Mouse (Mus musculus) midbrain, embryonic 12.5 days (tissue): ENCODE measurements around the gene Gm10031. TPM values are rescaled to one million over a fixed set of nuclear protein-coding genes. Genes with fewer than 3 reads are reported as not detected.
A peak's percentile ranks its signal among the peaks of the same experiment; 100 is the strongest.
"Not testable (repeated sequence)": the region's sequence is repeated elsewhere in the genome, so short reads cannot be mapped to it uniquely, and the experiment has no call there.

Source experiments
- ATAC-seq: fragments of 200-750 bp; cut with Nextera tagmentation; 2 replicates; pipeline ENCODE4 v1.8.0; 2017; ENCODE audit warnings: low read depth, moderate TSS enrichment, moderate library complexity; ENCODE audit not compliant: low FRiP score
- H3K27ac ChIP-seq: fragments of 300-500 bp; sonication (generic); replicated peaks from 2 replicates; pipeline ENCODE4 v1.5.1; 2016; ENCODE audit warnings: mild to moderate bottlenecking
- H3K27me3 ChIP-seq: fragments of 300-500 bp; sonication (generic); 2 replicates; pipeline ENCODE4 v1.6.1; 2016; ENCODE audit warnings: mild to moderate bottlenecking
- H3K36me3 ChIP-seq: fragments of 300-500 bp; sonication (generic); 2 replicates; pipeline ENCODE4 v1.6.1; 2016
- H3K4me1 ChIP-seq: fragments of 300-500 bp; sonication (generic); 2 replicates; pipeline ENCODE4 v1.6.1; 2016
- H3K4me2 ChIP-seq: fragments of 300-500 bp; sonication (generic); replicated peaks from 2 replicates; pipeline ENCODE4 v1.6.1; 2016; ENCODE audit warnings: mild to moderate bottlenecking, moderate library complexity
- H3K4me3 ChIP-seq: fragments of 300-500 bp; sonication (generic); 2 replicates; pipeline ENCODE4 v1.5.1; 2016; ENCODE audit warnings: mild to moderate bottlenecking
- H3K9ac ChIP-seq: fragments of 300-500 bp; sonication (generic); replicated peaks from 2 replicates; pipeline ENCODE4 v1.6.1; 2016; ENCODE audit warnings: mild to moderate bottlenecking, moderate library complexity
- H3K9me3 ChIP-seq: fragments of 300-500 bp; sonication (generic); 2 replicates; pipeline ENCODE4 v1.6.1; 2016; ENCODE audit warnings: mild to moderate bottlenecking
- WGBS: fragments of 180-500 bp; shearing (Covaris S2); methylation state at CpG from one replicate; pipeline ENCODE4 v1.1.7; 2016; 5-methylcytosine and 5-hydroxymethylcytosine counted together
- polyA plus RNA-seq: library from polyadenylated mRNA; unstranded; fragments of >200 nt; fragmentation: Nextera tagmentation; extraction: Ambion mirVana; gene quantifications from 2 replicates; pipeline ENCODE4 v1.2.1, GENCODE M21; 2016

Gm10031 gene
- 0.60 and 0.89 TPM in 2 replicates for polyA plus RNA-seq

DNA sequence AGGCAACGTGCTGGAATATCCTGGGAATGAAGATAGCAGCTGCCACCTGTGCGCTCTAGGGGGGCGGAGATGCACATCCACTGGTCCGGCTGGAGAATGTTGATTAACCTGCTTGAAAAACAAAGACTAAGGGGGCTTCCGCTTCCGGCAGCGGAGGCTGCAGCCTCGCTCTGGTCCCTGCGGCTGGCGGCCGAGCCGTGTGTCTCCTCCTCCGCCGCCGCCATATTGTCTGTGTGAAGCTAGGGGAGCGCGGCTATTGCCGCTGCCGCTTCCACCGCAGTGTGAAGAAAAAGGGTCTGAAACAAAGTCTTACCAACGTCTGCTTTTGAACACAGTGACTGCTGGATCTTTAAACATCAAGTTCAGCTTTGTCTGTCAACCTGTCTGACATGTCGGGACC, at the start of gene Gm10031:
TSS of gene Gm10031 (plus strand) at position 171 of the 400 bp plus-strand sequence.
- not testable (repeated sequence) for H3K9ac ChIP-seq, H3K27me3 ChIP-seq, H3K36me3 ChIP-seq, H3K4me3 ChIP-seq, H3K4me1 ChIP-seq, H3K27ac ChIP-seq, H3K9me3 ChIP-seq, H3K4me2 ChIP-seq
- 92% methylated on average over 22 of the region's 22 CpGs for WGBS
- ATAC-seq, result peak; percentile 80; the same call in 1 of the 2 replicates

DNA sequence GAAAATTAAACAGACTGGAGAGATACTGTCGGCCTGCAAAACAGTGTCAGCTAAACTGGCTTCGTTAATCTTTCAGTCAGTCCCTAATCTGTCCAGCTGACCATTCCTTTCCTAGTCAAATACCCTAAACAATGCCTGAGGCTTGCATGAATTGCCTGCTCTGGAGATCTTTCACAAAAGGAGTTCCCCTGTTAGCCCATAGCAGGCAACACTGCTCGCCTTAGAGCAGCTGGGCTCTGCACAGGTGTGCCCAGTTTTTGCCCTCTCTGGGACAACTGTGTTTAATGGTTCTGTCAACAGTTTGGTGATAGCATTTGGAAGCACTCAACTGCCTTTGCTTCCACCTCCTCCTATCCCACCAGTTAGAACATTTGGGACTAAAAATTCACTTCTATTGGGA, 49.0 kb upstream of the Gm10031 start:
- WGBS, result 6% methylated on average over 3 of the region's 3 CpGs
- H3K4me1 ChIP-seq, result peaks cover 13% of the 10 kb centered on the region; the same call in 1 of the 2 replicates
- H3K4me3 ChIP-seq, result no peak overlapping the region
- H3K27ac ChIP-seq, result no peak overlapping the region
- no peak overlapping the region for H3K9ac ChIP-seq
- no peaks in the 10 kb centered on the region for H3K27me3 ChIP-seq
- no peak overlapping the region for H3K4me2 ChIP-seq
- H3K9me3 ChIP-seq, result no peaks in the 10 kb centered on the region
- ATAC-seq, result no peak
- H3K36me3 ChIP-seq, result no peaks in the 10 kb centered on the region

DNA sequence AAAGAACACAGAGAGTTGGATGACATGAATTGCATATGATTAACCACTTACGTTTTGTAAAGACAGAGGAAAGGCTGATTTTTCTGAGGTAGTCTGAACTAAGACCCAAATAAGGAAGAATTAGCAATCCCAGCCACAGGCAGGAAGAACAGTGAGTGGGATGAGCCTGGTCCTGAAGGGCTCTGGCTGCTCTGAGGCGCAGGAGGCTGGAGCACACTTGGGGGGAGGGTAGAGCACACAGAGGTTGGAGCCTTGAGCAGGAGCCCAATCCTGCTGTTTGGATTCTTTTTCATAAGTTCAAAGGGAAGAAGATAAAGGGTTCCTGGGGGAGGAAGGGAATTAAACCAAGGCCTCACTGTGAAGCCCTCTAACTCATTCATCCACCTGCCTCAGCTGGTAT, 47.8 kb upstream of the Gm10031 start:
- Histone ChIP-seq H3K4me1 (peaks cover 7% of the 10 kb centered on the region; the same call in 1 of the 2 replicates), H3K27me3 (no peaks in the 10 kb centered on the region)
- whole genome bisulfite sequencing, result 11% methylated on average over 2 of the region's 2 CpGs

DNA sequence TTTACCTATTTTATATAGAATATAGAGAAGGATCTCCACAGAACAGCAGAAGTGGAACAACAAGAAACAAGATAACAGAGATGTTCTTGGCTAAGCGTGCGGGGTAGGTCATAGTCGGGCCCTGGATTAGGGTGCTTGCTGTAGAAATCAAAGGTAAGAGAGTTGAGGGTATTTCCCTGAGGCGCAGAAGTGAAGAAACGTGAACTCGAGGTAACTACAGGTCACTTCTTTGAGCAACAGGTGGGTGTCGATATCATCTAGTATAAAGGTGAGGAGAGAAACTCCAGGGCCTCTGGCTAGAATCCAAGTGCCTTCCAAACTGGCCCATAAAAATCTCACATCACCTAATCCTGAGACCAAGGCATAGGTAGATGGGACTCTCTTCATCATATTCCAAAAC, 47.3 kb upstream of the Gm10031 start:
- Histone ChIP-seq H3K9ac (no peak overlapping the region), H3K9me3 (no peaks in the 10 kb centered on the region), H3K4me1 (peaks cover 7% of the 10 kb centered on the region; the same call in 1 of the 2 replicates), H3K36me3 (no peaks in the 10 kb centered on the region), H3K27me3 (no peaks in the 10 kb centered on the region), H3K27ac (no peak overlapping the region), H3K4me3 (no peak overlapping the region), H3K4me2 (no peak overlapping the region)
- WGBS, result 33% methylated on average over 7 of the region's 7 CpGs
- no peak for ATAC-seq

More for the DNA sequence above, 47.8 kb upstream of the Gm10031 start:
- H3K27ac ChIP-seq, result no peak overlapping the region
- no peaks in the 10 kb centered on the region for H3K36me3 ChIP-seq
- no peaks in the 10 kb centered on the region for H3K9me3 ChIP-seq
- no peak overlapping the region for H3K4me3 ChIP-seq
- no peak for ATAC-seq
- H3K4me2 ChIP-seq, result no peak overlapping the region
- no peak overlapping the region for H3K9ac ChIP-seq

DNA sequence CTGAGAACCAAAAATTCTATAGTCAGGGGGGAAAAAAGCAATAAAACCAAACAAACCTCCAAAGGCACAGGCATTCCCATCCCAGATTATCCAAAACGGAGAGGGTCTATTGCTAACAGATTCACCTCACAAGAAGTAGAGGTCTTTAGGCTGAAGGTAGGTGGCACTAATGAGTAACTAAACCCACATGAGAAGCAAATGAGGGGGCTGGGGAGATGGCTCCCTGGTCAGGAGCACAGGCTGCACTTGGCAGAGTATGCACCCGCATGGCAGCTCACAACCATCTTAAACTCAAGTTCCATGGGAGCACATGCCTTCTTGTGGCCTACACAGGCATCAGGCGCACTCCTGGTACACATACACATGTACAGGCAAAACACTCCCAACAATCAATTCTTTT, 42.0 kb upstream of the Gm10031 start:
- Histone ChIP-seq H3K4me2 (no peak overlapping the region), H3K36me3 (no peaks in the 10 kb centered on the region), H3K9me3 (no peaks in the 10 kb centered on the region), H3K4me1 (no peaks in the 10 kb centered on the region), H3K27ac (no peak overlapping the region), H3K4me3 (no peak overlapping the region), H3K27me3 (no peaks in the 10 kb centered on the region), H3K9ac (no peak overlapping the region)
- 92% methylated on average over 3 of the region's 3 CpGs for WGBS
- no peak for ATAC-seq

DNA sequence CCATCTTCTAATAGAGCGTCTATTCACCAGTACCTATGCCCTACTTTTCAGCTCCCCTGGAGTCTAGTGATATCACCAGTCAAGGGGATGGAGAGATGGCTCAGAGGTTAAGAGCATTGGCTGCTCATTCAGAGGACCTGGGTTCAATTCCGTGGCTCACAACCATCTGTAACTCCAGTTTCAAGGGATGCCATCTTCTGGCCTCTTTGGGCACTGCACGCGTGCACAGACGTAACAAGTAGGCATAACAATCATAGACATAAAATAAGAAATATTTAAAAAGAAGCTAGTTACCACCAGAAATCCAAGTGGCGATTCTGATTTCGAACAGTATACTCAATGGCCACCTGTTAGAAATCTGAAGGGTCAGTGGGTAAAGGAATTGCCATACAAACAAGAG, 36.3 kb upstream of the Gm10031 start:
- H3K27me3 ChIP-seq, result no peaks in the 10 kb centered on the region

DNA sequence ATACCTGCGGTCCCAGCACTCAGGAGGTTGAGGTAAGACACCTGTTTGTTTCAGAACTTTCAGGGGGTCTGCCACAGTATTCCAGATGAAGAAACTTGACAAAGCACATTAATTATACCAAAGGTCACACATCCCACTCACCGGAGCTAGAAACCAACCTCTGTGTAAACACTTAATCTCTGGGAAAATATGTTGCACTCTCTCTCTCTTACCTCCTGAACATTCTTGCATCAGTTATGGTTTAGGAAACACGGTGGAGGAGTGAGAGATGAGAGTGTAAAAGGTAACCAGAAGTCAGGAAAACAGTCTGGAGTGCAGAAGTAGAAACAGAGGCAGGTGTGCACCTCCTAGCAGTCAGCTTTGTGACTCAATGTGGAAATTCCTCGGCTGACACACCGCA, 35.8 kb upstream of the Gm10031 start:
- Histone ChIP-seq H3K27ac (no peak overlapping the region), H3K9me3 (no peaks in the 10 kb centered on the region), H3K27me3 (no peaks in the 10 kb centered on the region), H3K4me3 (no peak overlapping the region), H3K4me2 (no peak overlapping the region), H3K36me3 (no peaks in the 10 kb centered on the region), H3K9ac (no peak overlapping the region), H3K4me1 (no peaks in the 10 kb centered on the region)
- WGBS, result 93% methylated on average over 5 of the region's 5 CpGs
- ATAC-seq, result no peak

More for the DNA sequence above, 36.3 kb upstream of the Gm10031 start:
- no peak for ATAC-seq
- no peak overlapping the region for H3K27ac ChIP-seq
- no peak overlapping the region for H3K9ac ChIP-seq
- 94% methylated on average over 7 of the region's 7 CpGs for WGBS
- H3K4me3 ChIP-seq, result no peak overlapping the region
- H3K36me3 ChIP-seq, result no peaks in the 10 kb centered on the region
- H3K4me1 ChIP-seq, result no peaks in the 10 kb centered on the region
- H3K9me3 ChIP-seq, result no peaks in the 10 kb centered on the region
- H3K4me2 ChIP-seq, result no peak overlapping the region

DNA sequence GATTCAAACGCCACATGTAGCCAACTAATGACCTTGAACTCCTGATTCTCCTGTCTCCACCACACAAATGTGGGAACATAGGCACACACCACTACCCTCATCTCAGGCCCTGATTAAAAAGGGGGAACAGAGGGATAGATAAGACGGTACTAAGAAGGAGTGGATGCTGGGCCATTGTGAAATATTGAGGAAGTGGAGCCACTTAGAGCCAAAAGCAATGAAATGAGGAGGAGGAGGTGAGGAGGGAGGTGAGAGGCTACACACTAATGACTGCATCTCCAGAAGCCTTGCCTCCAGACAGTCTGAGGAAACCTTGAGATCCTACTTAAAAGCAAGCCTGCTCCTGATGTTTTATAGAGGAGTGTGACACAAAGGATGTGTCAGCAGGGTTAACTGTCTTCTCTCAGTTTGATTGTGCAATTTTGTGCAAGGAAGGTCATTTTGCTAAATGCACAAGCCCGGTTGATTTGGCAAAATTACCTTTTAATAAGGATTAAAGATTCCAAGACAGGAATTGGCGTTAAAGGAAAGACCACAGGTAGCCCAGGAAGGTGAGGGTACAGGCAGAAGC, 32.5 kb upstream of the Gm10031 start:
- 84% methylated on average over 4 of the region's 4 CpGs for WGBS
- H3K4me2 ChIP-seq, result no peak overlapping the region
- no peaks in the 10 kb centered on the region for H3K9me3 ChIP-seq
- H3K36me3 ChIP-seq, result no peaks in the 10 kb centered on the region
- no peak overlapping the region for H3K4me3 ChIP-seq
- ATAC-seq, result no peak
- H3K27ac ChIP-seq, result no peak overlapping the region
- no peak overlapping the region for H3K9ac ChIP-seq
- no peaks in the 10 kb centered on the region for H3K4me1 ChIP-seq
- H3K27me3 ChIP-seq, result no peaks in the 10 kb centered on the region

DNA sequence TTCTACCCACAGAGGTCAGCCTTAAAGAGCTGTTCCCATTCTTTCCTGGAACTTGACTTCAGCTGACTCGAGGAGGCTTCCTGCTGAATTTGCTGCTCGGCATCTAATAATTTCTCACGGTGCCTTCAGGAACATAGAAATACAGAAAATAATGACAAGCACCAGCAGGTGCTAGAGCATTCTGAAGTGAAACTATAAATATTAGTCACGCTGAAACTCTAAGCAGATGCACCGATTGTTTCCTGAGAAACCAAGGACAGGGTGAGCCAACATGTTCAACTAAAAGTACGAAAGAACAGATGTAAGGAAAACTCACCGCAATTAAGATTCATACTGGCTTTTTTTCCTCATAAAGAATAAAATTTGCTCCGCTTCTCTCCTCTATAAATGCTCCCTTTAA, 28.8 kb upstream of the Gm10031 start:
- no peak overlapping the region for H3K4me3 ChIP-seq
- no peak overlapping the region for H3K4me2 ChIP-seq
- no peak overlapping the region for H3K27ac ChIP-seq
- no peak overlapping the region for H3K9ac ChIP-seq
- H3K27me3 ChIP-seq, result no peaks in the 10 kb centered on the region
- H3K9me3 ChIP-seq, result no peaks in the 10 kb centered on the region
- no peak for ATAC-seq
- no peaks in the 10 kb centered on the region for H3K36me3 ChIP-seq
- WGBS, result 81% methylated on average over 8 of the region's 8 CpGs
- no peaks in the 10 kb centered on the region for H3K4me1 ChIP-seq

DNA sequence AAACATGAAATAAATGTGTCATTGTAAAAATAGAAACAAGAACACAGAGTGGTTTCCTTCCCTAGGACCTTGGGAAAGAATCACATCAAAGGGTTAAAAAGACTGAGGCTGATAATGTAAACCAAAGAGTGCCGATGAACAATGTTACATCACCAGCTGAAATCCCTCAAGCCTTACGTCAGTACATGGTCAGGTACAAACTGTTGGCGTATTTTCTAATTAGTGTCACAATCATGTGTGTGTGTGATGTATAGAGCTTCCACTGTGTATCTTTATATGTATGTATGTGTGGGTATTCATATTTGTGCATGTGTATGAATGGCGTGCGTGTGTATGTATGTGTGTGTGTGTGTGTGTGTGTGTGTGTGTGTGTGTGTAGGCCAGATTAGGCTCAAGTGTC, 26.9 kb upstream of the Gm10031 start:
- no peak for ATAC-seq
- Histone ChIP-seq H3K27ac (no peak overlapping the region), H3K36me3 (no peaks in the 10 kb centered on the region), H3K4me2 (no peak overlapping the region), H3K4me1 (no peaks in the 10 kb centered on the region), H3K9me3 (no peaks in the 10 kb centered on the region), H3K9ac (no peak overlapping the region), H3K27me3 (no peaks in the 10 kb centered on the region), H3K4me3 (no peak overlapping the region)
- WGBS, result 85% methylated on average over 5 of the region's 5 CpGs

DNA sequence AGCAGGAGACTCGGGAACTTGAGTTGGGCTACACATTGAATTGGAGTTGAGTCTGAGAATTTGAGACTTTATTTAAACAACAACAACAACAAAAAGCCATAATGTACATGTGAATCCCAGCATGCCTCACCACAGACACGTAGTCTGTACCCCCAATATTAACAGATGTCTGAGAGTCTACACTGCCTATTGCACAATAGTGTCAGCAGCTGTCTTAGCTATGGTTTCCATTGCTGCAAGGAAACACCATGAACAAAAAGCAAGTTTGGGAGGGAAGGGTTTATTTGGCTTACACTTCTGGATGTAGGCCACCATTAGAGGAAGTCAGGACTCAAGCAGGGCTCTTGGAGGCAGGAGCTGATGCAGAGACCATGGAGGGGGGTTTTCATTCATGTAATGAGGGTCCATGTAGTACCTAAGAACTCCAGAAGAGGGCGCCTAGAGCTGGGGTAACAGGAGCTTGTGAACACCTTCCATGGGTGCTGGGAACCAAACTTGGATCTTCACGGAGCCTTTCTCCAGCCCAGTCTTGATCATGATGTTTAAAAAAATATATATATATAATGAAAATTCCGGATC, 18.8 kb upstream of the Gm10031 start:
- H3K4me1 ChIP-seq, result no peaks in the 10 kb centered on the region
- H3K9ac ChIP-seq, result no peak overlapping the region
- no peak overlapping the region for H3K4me3 ChIP-seq
- no peaks in the 10 kb centered on the region for H3K9me3 ChIP-seq
- no peak for ATAC-seq
- H3K27me3 ChIP-seq, result no peaks in the 10 kb centered on the region
- H3K4me2 ChIP-seq, result no peak overlapping the region
- no peaks in the 10 kb centered on the region for H3K36me3 ChIP-seq
- H3K27ac ChIP-seq, result no peak overlapping the region
- WGBS, result 81% methylated on average over 5 of the region's 5 CpGs

DNA sequence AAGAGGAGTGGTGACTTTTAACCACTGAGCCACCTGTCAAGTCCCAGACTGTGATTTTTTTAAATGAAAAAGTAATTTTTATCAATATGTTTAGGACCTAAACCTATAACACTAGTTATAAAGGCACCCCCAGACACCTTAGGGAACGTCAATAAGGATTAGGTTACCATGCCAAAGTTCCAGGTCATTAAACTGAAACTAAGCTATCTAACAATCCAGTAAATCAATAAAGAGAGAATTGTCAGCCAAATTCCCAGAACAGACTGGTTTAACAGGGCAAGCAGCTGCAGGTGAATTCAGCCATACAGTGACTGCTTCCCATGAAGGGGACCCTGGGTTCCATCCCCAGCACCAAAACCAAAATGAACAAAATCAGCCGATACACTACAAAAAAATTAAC, 17.9 kb upstream of the Gm10031 start:
- Histone ChIP-seq H3K4me1 (no peaks in the 10 kb centered on the region), H3K9me3 (no peaks in the 10 kb centered on the region), H3K4me3 (no peak overlapping the region), H3K27ac (no peak overlapping the region), H3K4me2 (no peak overlapping the region), H3K36me3 (no peaks in the 10 kb centered on the region), H3K27me3 (no peaks in the 10 kb centered on the region), H3K9ac (no peak overlapping the region)
- ATAC-seq, result no peak
- WGBS, result 82% methylated on average over 2 of the region's 2 CpGs

DNA sequence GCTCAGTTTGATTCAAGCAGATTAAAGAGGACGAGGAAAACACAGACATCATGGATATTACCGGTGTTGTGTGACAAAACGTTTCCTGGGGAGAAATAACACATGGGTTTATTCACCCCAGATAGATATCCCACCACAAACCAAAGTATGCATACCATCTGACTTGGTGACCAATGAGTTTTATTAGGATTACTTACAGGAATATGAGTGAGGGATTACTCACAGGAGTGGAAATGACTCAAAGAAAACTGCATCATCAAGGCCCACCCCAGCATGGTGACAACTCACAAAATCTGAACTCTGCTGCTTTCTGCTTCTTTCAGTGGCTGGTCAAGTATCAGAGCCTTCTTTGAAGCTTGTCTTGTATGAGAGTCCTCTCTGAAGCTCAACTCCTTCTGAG, 16.1 kb upstream of the Gm10031 start:
- WGBS, result 78% methylated on average over 3 of the region's 3 CpGs
- no peaks in the 10 kb centered on the region for H3K9me3 ChIP-seq
- no peak overlapping the region for H3K4me3 ChIP-seq
- no peak overlapping the region for H3K4me2 ChIP-seq
- no peaks in the 10 kb centered on the region for H3K27me3 ChIP-seq
- H3K27ac ChIP-seq, result no peak overlapping the region
- no peak for ATAC-seq
- H3K36me3 ChIP-seq, result no peaks in the 10 kb centered on the region
- H3K4me1 ChIP-seq, result no peaks in the 10 kb centered on the region
- no peak overlapping the region for H3K9ac ChIP-seq
